Mouse (Mus musculus): ENCODE data around the gene Zfp1. TPM values are rescaled to one million over a fixed set of nuclear protein-coding genes. Genes with fewer than 3 reads are reported as not detected.

Zfp1 gene
- total RNA-seq (2014; rRNA removed) (29.9 and 34.3 TPM in 2 replicates), polyA plus RNA-seq (2015; fragmentation: Nextera tagmentation; extraction: Ambion mirVana) (20.0 and 24.7 TPM in 2 replicates)

- H3K4me2 ChIP-seq (ENCODE audit: low read depth) = peak within 1 kb of the TSS; percentile 55
- peak; percentile 32 for TF ChIP-seq CTCF (IDR thresholded peaks at IDR 0.05; ENCODE audit: low read depth)
- peak within 1 kb of the TSS; percentile 87 for H3K9ac ChIP-seq
- H3K4me3 ChIP-seq (ENCODE audit: low read depth, low read length) = peak within 1 kb of the TSS; percentile 87
- no peaks in the 10 kb centered on the region for H3K36me3 ChIP-seq (ENCODE audit: insufficient read depth)
- H3K4me1 ChIP-seq (ENCODE audit: insufficient read depth) = no peaks in the 10 kb centered on the region
- peak within 1 kb of the TSS; percentile 96 for H3K27ac ChIP-seq (ENCODE audit: low read depth, low read length)
- H3K27me3 ChIP-seq (ENCODE audit: insufficient read depth, low read length) = no peaks in the 10 kb centered on the region
- H3K9me3 ChIP-seq (ENCODE audit: low read length) = no peaks in the 10 kb centered on the region
- WGBS = under 1% methylated on average over 72 of the region's 75 CpGs
- peak; percentile 100 for ATAC-seq
- DNase-seq = peak; percentile 98
Observed at GRCm38 (mm10) chr8:111643264-111644141, at the start of gene Zfp1. Gene Zfp1, plus strand, starts transcription at chr8:111643401.

DNA sequence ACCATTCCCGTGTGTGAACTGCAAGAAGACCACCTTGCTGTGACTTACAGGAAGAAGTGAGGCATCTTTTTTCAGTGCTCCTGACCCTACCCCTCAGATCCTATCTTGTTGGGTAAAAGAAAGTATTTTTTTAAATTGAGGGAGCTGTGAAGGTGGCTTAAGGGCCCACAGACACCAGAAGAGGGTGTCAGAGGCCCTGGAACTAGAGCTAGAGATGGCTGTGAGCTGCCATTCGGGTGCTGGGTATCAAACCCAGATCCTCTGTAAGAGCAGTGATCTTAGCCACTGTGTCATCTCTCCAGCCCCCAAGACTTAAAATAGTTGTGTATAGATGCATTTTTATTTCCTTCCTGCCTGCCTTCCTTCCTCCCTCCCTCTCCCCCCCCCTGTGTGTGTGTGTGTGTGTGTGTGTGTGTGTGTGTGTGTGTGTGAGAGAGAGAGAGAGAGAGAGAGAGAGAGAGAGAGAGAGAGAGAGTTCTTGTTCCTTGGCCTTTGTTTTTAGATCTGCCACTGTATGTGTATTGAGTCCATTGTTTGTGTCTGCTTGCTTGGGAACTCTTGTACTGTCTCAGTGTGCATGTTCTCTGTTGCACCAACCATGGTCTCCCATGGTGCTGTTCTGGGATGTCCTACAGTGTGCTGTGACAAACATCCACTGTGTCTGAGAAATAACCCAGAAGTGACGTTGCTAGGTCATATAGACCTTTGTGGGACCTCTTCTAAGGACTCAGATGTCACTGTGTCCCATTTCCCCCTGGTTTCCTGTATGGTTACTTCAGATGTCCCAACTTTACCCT is 49.0 kb upstream of the Zfp1 start:
- Histone ChIP-seq H3K4me1 (ENCODE audit: insufficient read depth) (peaks cover 3% of the 10 kb centered on the region; the same call in 1 of the 2 replicates), H3K36me3 (ENCODE audit: insufficient read depth) (no peaks in the 10 kb centered on the region), H3K27me3 (ENCODE audit: insufficient read depth, low read length) (no peaks in the 10 kb centered on the region), H3K4me2 (ENCODE audit: low read depth) (no peak overlapping the region), H3K9me3 (ENCODE audit: low read length) (no peaks in the 10 kb centered on the region), H3K9ac (no peak overlapping the region), H3K4me3 (ENCODE audit: low read depth, low read length) (no peak overlapping the region), H3K27ac (ENCODE audit: low read depth, low read length) (no peak overlapping the region)
- DNase-seq (no peak), ATAC-seq (no peak)
- TF ChIP-seq CTCF (IDR thresholded peaks at IDR 0.05; ENCODE audit: low read depth) = no peak
- WGBS = 79% methylated on average over 3 of the region's 3 CpGs

DNA sequence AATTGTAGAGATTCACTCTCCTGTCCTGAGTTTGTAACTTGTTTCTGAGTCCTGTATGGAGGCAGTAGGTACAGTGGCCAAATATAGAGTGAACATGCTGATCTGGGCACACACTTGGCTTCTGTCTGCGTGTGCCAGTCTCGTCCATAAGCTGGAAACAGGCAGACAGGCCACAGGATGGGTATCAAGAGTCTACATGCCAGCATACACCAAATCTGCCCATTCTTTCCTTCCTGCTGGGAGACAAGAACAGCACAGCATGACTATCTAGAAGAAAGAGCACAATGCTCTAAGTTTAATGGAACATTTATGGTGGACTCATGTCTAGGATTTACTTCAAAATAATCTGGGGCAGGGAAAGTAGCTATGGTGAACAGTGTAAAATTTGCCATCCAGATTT is 48.2 kb upstream of the Zfp1 start:
- Histone ChIP-seq H3K9me3 (ENCODE audit: low read length) (no peaks in the 10 kb centered on the region), H3K4me3 (ENCODE audit: low read depth, low read length) (no peak overlapping the region), H3K27ac (ENCODE audit: low read depth, low read length) (no peak overlapping the region), H3K27me3 (ENCODE audit: insufficient read depth, low read length) (no peaks in the 10 kb centered on the region), H3K36me3 (ENCODE audit: insufficient read depth) (no peaks in the 10 kb centered on the region), H3K4me2 (ENCODE audit: low read depth) (no peak overlapping the region), H3K4me1 (ENCODE audit: insufficient read depth) (peaks cover 3% of the 10 kb centered on the region; the same call in 1 of the 2 replicates), H3K9ac (no peak overlapping the region)
- no peak for TF ChIP-seq CTCF (IDR thresholded peaks at IDR 0.05; ENCODE audit: low read depth)
- 70% methylated on average over 2 of the region's 2 CpGs for WGBS
- DNase-seq = no peak
- ATAC-seq = no peak

- TF ChIP-seq CTCF (IDR thresholded peaks at IDR 0.05; ENCODE audit: low read depth) = no peak
- no peak overlapping the region for H3K4me2 ChIP-seq (ENCODE audit: low read depth)
- no peaks in the 10 kb centered on the region for H3K36me3 ChIP-seq (ENCODE audit: insufficient read depth)
- DNase-seq (no peak), ATAC-seq (peak; percentile 34; the same call in 1 of the 2 replicates)
- 91% methylated on average over 15 of the region's 15 CpGs for WGBS
- H3K4me1 ChIP-seq (ENCODE audit: insufficient read depth) = peaks cover 3% of the 10 kb centered on the region; the same call in 1 of the 2 replicates
- H3K9ac ChIP-seq = no peak overlapping the region
- no peak overlapping the region for H3K4me3 ChIP-seq (ENCODE audit: low read depth, low read length)
- H3K9me3 ChIP-seq (ENCODE audit: low read length) = no peaks in the 10 kb centered on the region
- peak overlapping the region; percentile 9; the same call in 1 of the 2 replicates for H3K27ac ChIP-seq (ENCODE audit: low read depth, low read length)
- no peaks in the 10 kb centered on the region for H3K27me3 ChIP-seq (ENCODE audit: insufficient read depth, low read length)
Observed at GRCm38 (mm10) chr8:111595712-111596484, 47.3 kb upstream of the Zfp1 start.

- H3K36me3 ChIP-seq (ENCODE audit: insufficient read depth) = no peaks in the 10 kb centered on the region
- no peak for TF ChIP-seq CTCF (IDR thresholded peaks at IDR 0.05; ENCODE audit: low read depth)
- 61% methylated on average over 3 of the region's 3 CpGs for WGBS
- H3K4me2 ChIP-seq (ENCODE audit: low read depth) = no peak overlapping the region
- ATAC-seq (no peak), DNase-seq (no peak)
- no peaks in the 10 kb centered on the region for H3K9me3 ChIP-seq (ENCODE audit: low read length)
- H3K4me3 ChIP-seq (ENCODE audit: low read depth, low read length) = no peak overlapping the region
- no peak overlapping the region for H3K9ac ChIP-seq
- peaks cover 3% of the 10 kb centered on the region; the same call in 1 of the 2 replicates for H3K4me1 ChIP-seq (ENCODE audit: insufficient read depth)
- no peaks in the 10 kb centered on the region for H3K27me3 ChIP-seq (ENCODE audit: insufficient read depth, low read length)
- no peak overlapping the region for H3K27ac ChIP-seq (ENCODE audit: low read depth, low read length)
Observed at GRCm38 (mm10) chr8:111596485-111596821, 46.7 kb upstream of the Zfp1 start.

DNA sequence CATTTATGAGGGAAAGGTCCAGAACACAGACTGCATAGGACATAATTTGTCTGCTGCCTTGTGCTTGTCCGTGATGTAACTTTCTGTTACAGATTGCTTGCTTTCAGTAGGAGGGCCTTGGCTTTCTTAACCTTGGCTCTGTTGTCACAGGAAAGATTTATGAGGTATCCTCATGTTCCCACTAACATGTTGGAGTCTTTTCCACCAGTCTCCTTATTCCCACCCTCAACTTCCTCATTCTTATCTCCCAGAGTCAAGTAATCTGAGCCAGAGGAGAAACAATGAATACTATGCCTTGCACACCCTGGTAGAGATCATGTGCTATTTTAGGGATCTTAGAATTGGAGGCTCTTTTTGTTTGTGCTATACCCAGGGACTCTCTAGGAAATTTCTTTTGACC is 45.9 kb upstream of the Zfp1 start:
- H3K9ac ChIP-seq = no peak overlapping the region
- H3K4me1 ChIP-seq (ENCODE audit: insufficient read depth) = peaks cover 3% of the 10 kb centered on the region; the same call in 1 of the 2 replicates
- no peak overlapping the region; the same call in 1 of the 2 replicates for H3K27ac ChIP-seq (ENCODE audit: low read depth, low read length)
- TF ChIP-seq CTCF (IDR thresholded peaks at IDR 0.05; ENCODE audit: low read depth) = no peak
- H3K27me3 ChIP-seq (ENCODE audit: insufficient read depth, low read length) = no peaks in the 10 kb centered on the region
- H3K4me3 ChIP-seq (ENCODE audit: low read depth, low read length) = no peak overlapping the region
- H3K4me2 ChIP-seq (ENCODE audit: low read depth) = no peak overlapping the region
- no peak for DNase-seq
- H3K36me3 ChIP-seq (ENCODE audit: insufficient read depth) = no peaks in the 10 kb centered on the region
- no peaks in the 10 kb centered on the region for H3K9me3 ChIP-seq (ENCODE audit: low read length)
- ATAC-seq = no peak
- WGBS = 60% methylated on average over 1 of the region's 1 CpGs

All from forebrain, postnatal 0 days (tissue).